Comparison of ENCODE assay signal across 14 mouse cellular contexts in the genomic region with DNA sequence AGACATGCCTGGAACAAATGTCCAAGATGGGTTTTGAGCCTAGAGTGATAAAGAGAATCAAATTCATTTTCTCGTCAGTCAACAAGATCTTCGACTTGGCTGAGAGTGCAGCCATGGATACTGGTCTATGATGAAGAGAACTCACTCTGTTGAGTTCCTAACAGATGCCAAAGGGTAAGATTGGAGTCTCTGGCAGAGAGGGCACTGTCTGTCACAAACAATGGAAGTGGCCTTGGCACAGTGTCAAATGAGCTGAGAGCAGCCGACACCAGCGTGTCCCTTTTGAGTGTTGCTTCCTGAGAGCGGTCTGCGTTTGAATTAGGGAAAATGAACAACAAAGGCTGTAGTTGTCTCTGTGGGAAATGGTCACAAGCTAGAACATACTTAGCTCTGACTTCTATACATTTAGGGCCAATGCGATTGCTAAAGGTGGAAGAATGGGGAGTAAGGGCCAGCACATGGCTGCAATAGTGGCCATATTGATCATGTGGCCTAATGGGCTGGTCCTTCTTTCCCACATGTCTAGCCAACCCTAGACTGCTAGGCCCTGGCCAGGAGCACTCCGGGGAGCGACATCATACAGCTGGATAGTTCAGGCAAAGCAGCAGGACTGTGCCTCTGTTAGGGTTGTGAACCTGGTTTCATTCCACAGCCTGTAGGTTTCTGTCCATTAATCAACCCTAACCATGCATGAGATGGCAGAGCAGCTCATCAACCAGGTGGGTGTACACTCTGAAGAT. TPM values are rescaled to one million over a fixed set of nuclear protein-coding genes. Genes with fewer than 3 reads are reported as not detected.
DNase-seq lines count a peak whose midpoint lies in the region; ATAC-seq lines count a peak whose summit lies in the region.
"Had no signal": no experiment of that assay in that cellular context is flagged by ENCODE, and none has a peak within 500 bp of the region (broad histone marks: within the 10 kb centered on the region; RNA-seq: fewer than 3 reads in every experiment).

No protein-coding gene starts in this region.

- no peaks in the 10 kb centered on the region for H3K27me3 ChIP-seq in hindbrain, embryonic 15.5 days
- no peaks in the 10 kb centered on the region for H3K27me3 ChIP-seq in hindbrain, embryonic 11.5 days (ENCODE audit: control insufficient read depth, insufficient read depth, low read length)
- no peaks in the 10 kb centered on the region for H3K27me3 ChIP-seq in midbrain, embryonic 14.5 days (ENCODE audit: control insufficient read depth, insufficient read depth, low read length)
- no peaks in the 10 kb centered on the region for H3K27me3 ChIP-seq in midbrain, embryonic 11.5 days (ENCODE audit: control insufficient read depth, insufficient read depth, low read length)

- H3K27ac ChIP-seq in hindbrain, embryonic 15.5 days (replicated peaks) = no peak overlapping the region
- H3K27ac ChIP-seq in hindbrain, embryonic 11.5 days (ENCODE audit: low read depth, low read length) = no peak overlapping the region
- no peak overlapping the region for H3K27ac ChIP-seq in midbrain, embryonic 14.5 days (replicated peaks; ENCODE audit: low read depth, low read length)
- no peak overlapping the region for H3K27ac ChIP-seq in midbrain, embryonic 11.5 days (ENCODE audit: low read depth, low read length)
- H3K27ac ChIP-seq: heart, adult 2 months had no signal

- no peak overlapping the region for H3K4me2 ChIP-seq in hindbrain, embryonic 15.5 days
- no peak overlapping the region for H3K4me2 ChIP-seq in hindbrain, embryonic 11.5 days (replicated peaks; ENCODE audit: low read depth, low read length)
- H3K4me2 ChIP-seq in midbrain, embryonic 14.5 days (ENCODE audit: low read length) = no peak overlapping the region
- no peak overlapping the region for H3K4me2 ChIP-seq in midbrain, embryonic 11.5 days

- H3K9me3 ChIP-seq in hindbrain, embryonic 15.5 days = no peaks in the 10 kb centered on the region
- no peaks in the 10 kb centered on the region for H3K9me3 ChIP-seq in hindbrain, embryonic 11.5 days (ENCODE audit: control insufficient read depth, low read length)
- H3K9me3 ChIP-seq in midbrain, embryonic 14.5 days (ENCODE audit: control insufficient read depth, low read length) = no peaks in the 10 kb centered on the region
- no peaks in the 10 kb centered on the region for H3K9me3 ChIP-seq in midbrain, embryonic 11.5 days (ENCODE audit: control insufficient read depth, low read length)
- H3K9me3 ChIP-seq: embryonic facial prominence, embryonic 10.5 days; G1E had no signal

- ATAC-seq in hindbrain, embryonic 15.5 days (ENCODE audit: low FRiP score, low read depth) = peak; percentile 64
- ATAC-seq in hindbrain, embryonic 11.5 days (ENCODE audit: low FRiP score) = no peak
- ATAC-seq in midbrain, embryonic 14.5 days (ENCODE audit: low FRiP score, low TSS enrichment) = no peak; the same call in 1 of the 2 replicates
- no peak for ATAC-seq in midbrain, embryonic 11.5 days (ENCODE audit: low FRiP score)
- ATAC-seq: inflammation-experienced regulatory T-cells, adult 6 months had no signal

- WGBS in hindbrain, embryonic 15.5 days = 56% methylated on average over 9 of the region's 9 CpGs
- WGBS in hindbrain, embryonic 11.5 days = 90% methylated on average over 9 of the region's 9 CpGs
- WGBS in midbrain, embryonic 14.5 days = 78% methylated on average over 9 of the region's 9 CpGs
- 92% methylated on average over 9 of the region's 9 CpGs for WGBS in midbrain, embryonic 11.5 days

- H3K36me3 ChIP-seq in hindbrain, embryonic 15.5 days = no peaks in the 10 kb centered on the region
- no peaks in the 10 kb centered on the region for H3K36me3 ChIP-seq in hindbrain, embryonic 11.5 days (ENCODE audit: control insufficient read depth, insufficient read depth, low read length)
- H3K36me3 ChIP-seq in midbrain, embryonic 14.5 days (ENCODE audit: control insufficient read depth, insufficient read depth, low read length) = no peaks in the 10 kb centered on the region
- H3K36me3 ChIP-seq in midbrain, embryonic 11.5 days (ENCODE audit: control insufficient read depth, insufficient read depth, low read length) = no peaks in the 10 kb centered on the region
- H3K36me3 ChIP-seq: embryonic facial prominence, embryonic 10.5 days; G1E had no signal

- no peak overlapping the region for H3K9ac ChIP-seq in hindbrain, embryonic 15.5 days
- H3K9ac ChIP-seq in hindbrain, embryonic 11.5 days (ENCODE audit: low read depth, low read length) = no peak overlapping the region
- no peak overlapping the region for H3K9ac ChIP-seq in midbrain, embryonic 14.5 days (replicated peaks; ENCODE audit: low read length)
- no peak overlapping the region for H3K9ac ChIP-seq in midbrain, embryonic 11.5 days (ENCODE audit: low read length)

- 0 out of 2 replicates have a peak, but pooled peaks cover 11% of the 10 kb centered on the region for H3K4me1 ChIP-seq in hindbrain, embryonic 15.5 days (replicated peaks)
- H3K4me1 ChIP-seq in hindbrain, embryonic 11.5 days (replicated peaks; ENCODE audit: control insufficient read depth, insufficient read depth, low read length) = no peaks in the 10 kb centered on the region
- H3K4me1 ChIP-seq in midbrain, embryonic 14.5 days (ENCODE audit: control insufficient read depth, insufficient read depth, low read length) = no peaks in the 10 kb centered on the region
- H3K4me1 ChIP-seq in midbrain, embryonic 11.5 days (ENCODE audit: control insufficient read depth, insufficient read depth, low read length) = no peaks in the 10 kb centered on the region

- H3K4me3 ChIP-seq in hindbrain, embryonic 15.5 days = no peak overlapping the region
- no peak overlapping the region for H3K4me3 ChIP-seq in hindbrain, embryonic 11.5 days (ENCODE audit: low read depth, low read length)
- H3K4me3 ChIP-seq in midbrain, embryonic 14.5 days (replicated peaks; ENCODE audit: low read depth, low read length) = no peak overlapping the region
- H3K4me3 ChIP-seq in midbrain, embryonic 11.5 days (ENCODE audit: low read depth, low read length) = no peak overlapping the region
- H3K4me3 ChIP-seq: embryonic facial prominence, embryonic 10.5 days; heart, adult 2 months had no signal

- DNase-seq in adrenal gland, postnatal 25 days = peak; percentile 12
- DNase-seq in adrenal gland, adult 2 months = no peak
- no peak for DNase-seq in hindbrain, embryonic 11.5 days (ENCODE audit: low spot score)
- DNase-seq in midbrain, embryonic 14.5 days = peak; percentile 59
- no peak for DNase-seq in midbrain, embryonic 11.5 days (ENCODE audit: low spot score, missing footprints)
- peak; percentile 50 to 61 for DNase-seq in lung, postnatal 4 days
- DNase-seq in urinary bladder, postnatal 10 days (ENCODE audit: low spot score) = no peak
- DNase-seq: liver; spleen, adult 18-20 months had no signal

RNA-seq across cellular contexts. Expression of gene Mturn, which starts 39.3 kb away (rescaled TPM):
- 13.2 and 20.6 TPM in 2 replicates for total RNA-seq in adrenal gland, postnatal 25 days (2021)
- total RNA-seq in adrenal gland, adult 2 months (2021) = 10 to 100 TPM; 10.0 to 21.1 TPM
- polyA plus RNA-seq in adrenal gland, adult 2 months (2012; rRNA removed) = 11.1 and 18.6 TPM in 2 replicates
- 89.1 and 89.7 TPM in 2 replicates for polyA plus RNA-seq in hindbrain, embryonic 15.5 days (2015; fragmentation: Nextera tagmentation; extraction: Ambion mirVana)
- 32.4 and 37.7 TPM in 2 replicates for polyA plus RNA-seq in hindbrain, embryonic 11.5 days (2014; fragmentation: Nextera tagmentation; extraction: Ambion mirVana)
- 82.8 and 114 TPM in 2 replicates for polyA plus RNA-seq in midbrain, embryonic 14.5 days (2014; fragmentation: Nextera tagmentation; extraction: Ambion mirVana)
- polyA plus RNA-seq in midbrain, embryonic 11.5 days (2014; fragmentation: Nextera tagmentation; extraction: Ambion mirVana) = 40.0 and 40.3 TPM in 2 replicates

Comparison
In these comparisons a context has a peak if more than half of its experiments do, and no peak if none do; other contexts are left out.
1. DNase-seq: peak in adrenal gland, postnatal 25 days (single experiment), midbrain, embryonic 14.5 days (single experiment) and lung, postnatal 4 days (2 of 2); none in adrenal gland, adult 2 months (single experiment), hindbrain, embryonic 11.5 days (single experiment), midbrain, embryonic 11.5 days (single experiment) and urinary bladder, postnatal 10 days (single experiment).